Mouse (Mus musculus): ENCODE results near the gene Ube2d2b.

GRCm38 (mm10) chr5:107873886-107874302 is 44.0 kb downstream of the Ube2d2b start:
- TF ChIP-seq CTCF (IDR thresholded peaks at IDR 0.05; ENCODE audit: low read depth, low read length): no peak
- no peak for TF ChIP-seq POLR2A (IDR thresholded peaks at IDR 0.05; ENCODE audit: borderline replicate concordance, low read depth, low read length)
